Mouse (Mus musculus) layer of hippocampus, adult 11-12 months (tissue): Measurements from ENCODE around the gene Aaas.

Source experiments
- DNase-seq: peaks from one replicate; pipeline ENCODE4 v3.0.0; 2022; ENCODE audit warnings: low spot score

The Aaas gene

DNA sequence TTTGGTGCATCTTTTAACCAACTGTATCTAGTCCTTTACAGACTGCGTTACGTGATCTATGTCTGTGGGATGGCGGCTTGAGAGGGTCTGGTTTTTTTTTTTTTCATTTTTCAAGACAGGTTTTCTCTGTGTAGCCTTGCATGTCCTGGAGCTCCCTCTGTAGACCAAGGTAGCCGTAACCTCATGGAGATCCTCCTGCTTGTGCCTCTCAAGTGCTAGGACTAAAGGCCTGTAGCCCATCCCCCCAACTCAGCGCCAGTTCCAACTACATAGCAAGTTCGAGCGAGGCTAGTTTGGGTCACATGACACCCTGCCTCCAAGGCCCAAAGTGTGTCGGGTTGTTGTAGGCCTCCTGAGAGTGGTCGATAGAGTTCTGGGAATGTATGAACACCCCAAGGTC lies 41.9 kb downstream of the Aaas start:
- no peak for DNase-seq

DNA sequence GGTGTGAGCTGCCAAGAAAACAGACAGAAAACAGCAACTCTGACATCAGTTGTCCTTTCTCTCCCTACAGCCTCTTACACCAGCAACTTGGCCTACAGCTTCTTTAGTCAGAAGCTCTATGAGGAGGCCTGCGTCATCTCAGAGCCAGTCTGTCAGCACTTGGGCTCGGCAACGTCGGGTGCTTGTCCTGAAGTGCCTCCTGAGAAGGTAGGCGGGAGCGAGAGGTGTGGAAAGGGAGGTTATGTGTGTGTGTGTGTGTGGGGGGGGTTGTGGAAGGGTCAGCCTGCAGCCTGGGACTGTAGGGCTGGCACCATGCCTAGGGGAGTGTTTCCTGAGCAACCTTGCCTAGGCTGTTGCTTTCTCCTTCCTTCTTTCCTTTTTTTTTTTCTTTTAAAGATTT lies 48.0 kb downstream of the Aaas start:
- DNase-seq = no peak

DNA sequence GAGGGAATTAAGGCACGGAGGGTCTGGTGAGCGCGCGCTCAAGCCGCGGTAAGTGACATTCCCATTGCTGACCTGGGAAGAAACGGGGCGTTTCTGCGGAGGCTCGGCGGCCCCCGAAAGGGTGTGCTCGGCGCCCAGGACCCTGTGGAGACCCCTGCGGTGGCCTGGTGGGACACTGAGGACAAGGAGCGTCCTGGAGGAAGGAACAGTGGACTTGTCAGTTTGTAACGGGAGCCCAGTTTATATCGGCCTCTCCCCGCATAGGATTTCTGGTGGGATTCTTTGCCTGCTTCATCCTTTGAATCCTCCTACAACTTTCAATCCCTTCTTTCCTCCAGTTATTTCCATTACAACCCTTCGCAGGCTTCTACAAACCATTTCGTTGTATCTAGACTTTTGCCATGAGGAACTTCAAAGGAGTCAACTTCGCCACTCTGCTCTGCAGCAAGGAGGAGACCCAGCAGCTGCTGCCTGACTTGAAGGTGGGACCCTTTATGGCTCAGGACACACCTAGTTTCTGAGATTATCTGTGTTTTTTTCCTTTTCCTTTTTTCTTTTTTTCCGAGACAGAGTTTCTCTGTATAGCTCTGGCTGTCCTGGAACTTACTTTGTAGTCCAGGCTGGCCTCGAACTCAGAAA lies 54.1 kb downstream of the Aaas start:
- no peak for DNase-seq

DNA sequence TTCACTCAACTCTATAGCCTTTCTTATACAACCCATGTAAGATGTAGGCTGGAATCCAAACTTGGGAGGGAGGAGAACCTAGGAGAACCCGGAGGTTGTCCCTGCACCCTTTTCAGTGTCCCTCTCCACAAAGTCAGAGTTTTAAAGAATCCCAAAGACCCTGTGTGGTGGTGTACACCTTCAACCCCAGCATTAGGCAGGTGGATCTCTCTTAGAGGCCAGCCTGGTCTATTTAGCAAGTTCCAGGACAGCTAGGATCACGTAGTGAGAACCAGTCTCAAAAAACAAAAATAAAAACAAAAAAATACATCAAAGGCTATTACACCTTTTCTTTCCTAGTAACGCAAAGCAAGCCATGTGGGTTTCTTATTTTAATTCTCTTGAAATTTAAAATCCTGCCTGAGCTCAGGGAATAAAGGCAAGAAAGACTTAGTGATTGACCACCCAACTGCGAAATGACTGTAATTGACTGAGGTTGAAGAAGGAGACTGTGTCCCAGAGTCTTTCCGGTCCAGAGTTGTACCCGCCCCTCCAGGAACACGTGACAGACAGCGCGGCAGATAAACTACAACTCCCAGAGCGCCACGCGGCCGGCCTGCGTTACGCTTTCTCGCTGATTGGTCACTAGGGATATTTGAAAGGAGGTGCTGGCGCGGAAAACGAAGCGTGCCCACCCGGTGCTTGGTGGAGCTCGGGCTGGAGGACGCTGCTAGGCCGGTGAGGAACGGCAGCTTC lies 54.8 kb downstream of the Aaas start, which contains the start of gene Espl1:
Espl1 (plus strand) TSS at position 634 of the 735 bp plus-strand sequence.
- peak; percentile 94 for DNase-seq
